Mouse (Mus musculus) monocyte, adult 5-6 weeks (primary cell): ENCODE data around the gene Nckipsd. TPM values are rescaled to one million over a fixed set of nuclear protein-coding genes. Genes with fewer than 3 reads are reported as not detected.

ENCODE experiments used
- ATAC-seq: fragments of 153-309, 156-312 bp; replicated peaks from 2 replicates; pipeline ENCODE4 v1.8.0; 2017; ENCODE audit warnings: mild to moderate bottlenecking; ENCODE audit not compliant: low TSS enrichment, insufficient number of reproducible peaks, severe bottlenecking, poor library complexity, low FRiP score
- total RNA-seq: library from RNA; stranded (forward); fragments of 200-1000, 200-491, 200-594 nt; gene quantifications from 3 replicates; pipeline ENCODE4 v1.2.3, GENCODE M21; 2017

Nckipsd gene
- 1.8 to 7.4 TPM (median 4.9 TPM) in 3 replicates for total RNA-seq

- peak; percentile 52 for ATAC-seq
Observed at GRCm38 (mm10) chr9:108808163-108808665, at the start of gene Nckipsd. Nckipsd (plus strand) TSS chr9:108808368.

- no peak for ATAC-seq
Observed at GRCm38 (mm10) chr9:108759121-108759520, 49.0 kb upstream of the Nckipsd start.

- no peak for ATAC-seq
Observed at GRCm38 (mm10) chr9:108759805-108760204, 48.4 kb upstream of the Nckipsd start.

- ATAC-seq, result no peak
Observed at GRCm38 (mm10) chr9:108761561-108761960, 46.6 kb upstream of the Nckipsd start.

- ATAC-seq, result no peak
Observed at GRCm38 (mm10) chr9:108764971-108765370, 43.2 kb upstream of the Nckipsd start.

GRCm38 (mm10) chr9:108776614-108777013 is 31.6 kb upstream of the Nckipsd start:
- ATAC-seq, result no peak

GRCm38 (mm10) chr9:108777276-108777675 is 30.9 kb upstream of the Nckipsd start:
- ATAC-seq, result no peak

GRCm38 (mm10) chr9:108780959-108781358 is 27.2 kb upstream of the Nckipsd start:
- ATAC-seq, result no peak

GRCm38 (mm10) chr9:108781891-108782290 is 26.3 kb upstream of the Nckipsd start:
- no peak for ATAC-seq

GRCm38 (mm10) chr9:108782836-108783547 is 25.2 kb upstream of the Nckipsd start:
- peak; percentile 6; the same call in 1 of the 2 replicates for ATAC-seq

GRCm38 (mm10) chr9:108783548-108784463 is 24.4 kb upstream of the Nckipsd start, which contains the start of gene Ip6k2:
Ip6k2 (plus strand) TSS chr9:108783796.
- ATAC-seq, result peak; percentile 93

- no peak for ATAC-seq
Observed at GRCm38 (mm10) chr9:108785416-108785815, 22.8 kb upstream of the Nckipsd start.

- no peak for ATAC-seq
Observed at GRCm38 (mm10) chr9:108786494-108786893, 21.7 kb upstream of the Nckipsd start.

GRCm38 (mm10) chr9:108787080-108787479 is 21.1 kb upstream of the Nckipsd start:
- ATAC-seq, result no peak

GRCm38 (mm10) chr9:108788713-108789112 is 19.5 kb upstream of the Nckipsd start:
- no peak for ATAC-seq

GRCm38 (mm10) chr9:108792307-108792706 is 15.9 kb upstream of the Nckipsd start:
- no peak for ATAC-seq

- no peak for ATAC-seq
Observed at GRCm38 (mm10) chr9:108792730-108793129, 15.4 kb upstream of the Nckipsd start.

- no peak for ATAC-seq
Observed at GRCm38 (mm10) chr9:108795281-108795680, 12.9 kb upstream of the Nckipsd start.

- ATAC-seq, result no peak
Observed at GRCm38 (mm10) chr9:108795762-108796161, 12.4 kb upstream of the Nckipsd start.
